Mouse (Mus musculus) ovary, postnatal 14 days (tissue): ENCODE results near the gene Gm3839.
A peak's percentile ranks its signal among the peaks of the same experiment; 100 is the strongest.
"Not testable (repeated sequence)": the region's sequence is repeated elsewhere in the genome, so short reads cannot be mapped to it uniquely, and the experiment has no call there.

Experiments
- DNase-seq: peaks from one replicate; pipeline ENCODE4 v3.0.0; 2022; ENCODE audit warnings: low spot score

The Gm3839 gene

GRCm38 (mm10) chr14:11356626-11357025 lies at the start of gene Gm3839:
Gm3839 (minus strand) TSS chr14:11356726.
- not testable (repeated sequence) for DNase-seq

- no peak for DNase-seq
Observed at GRCm38 (mm10) chr14:11405661-11406060, 49.1 kb upstream of the Gm3839 start.

- DNase-seq = no peak
Observed at GRCm38 (mm10) chr14:11377846-11378245, 21.3 kb upstream of the Gm3839 start.

GRCm38 (mm10) chr14:11375225-11375624 lies 18.7 kb upstream of the Gm3839 start:
- no peak for DNase-seq

- no peak for DNase-seq
Observed at GRCm38 (mm10) chr14:11346086-11346485, 10.4 kb downstream of the Gm3839 start.

- no peak for DNase-seq
Observed at GRCm38 (mm10) chr14:11329993-11330392, 26.5 kb downstream of the Gm3839 start.

- peak; percentile 6 for DNase-seq
Observed at GRCm38 (mm10) chr14:11307079-11307478, 49.4 kb downstream of the Gm3839 start.

- not testable (repeated sequence) for DNase-seq
Observed at GRCm38 (mm10) chr14:11287956-11288355, 68.6 kb downstream of the Gm3839 start.

GRCm38 (mm10) chr14:11257161-11257705 lies 99.3 kb downstream of the Gm3839 start:
- DNase-seq = no peak

- no peak for DNase-seq
Observed at GRCm38 (mm10) chr14:11248053-11248452, 108.5 kb downstream of the Gm3839 start.

GRCm38 (mm10) chr14:11244546-11244945 lies 112.0 kb downstream of the Gm3839 start:
- DNase-seq = no peak

GRCm38 (mm10) chr14:11232086-11232485 lies 124.4 kb downstream of the Gm3839 start:
- DNase-seq = no peak
